Mouse (Mus musculus) ES-E14 (cell line): ENCODE measurements at regions not wholly inside any gene's neighbourhood (a gene's known extent, or its start where the extent isn't known, plus 50 kb on each side); places are given as distances from the start of the nearest gene placed in this dataset.

Experiments
- CHD2 ChIP-seq: IDR thresholded peaks from 2 replicates; pipeline ENCODE4 v1.6.1; 2014; ENCODE audit warnings: mild to moderate bottlenecking, low read depth, low read length, inconsistent platforms
- MAFK ChIP-seq: IDR thresholded peaks from 2 replicates; pipeline ENCODE4 v1.6.1; 2014; ENCODE audit warnings: mild to moderate bottlenecking, low read depth, low read length, inconsistent platforms; ENCODE audit not compliant: insufficient read depth
- ZC3H11A ChIP-seq: IDR thresholded peaks from 2 replicates; pipeline ENCODE4 v1.6.1; 2012; ENCODE audit warnings: low read depth, mild to moderate bottlenecking, inconsistent platforms, low read length, borderline replicate concordance
- ZNF384 ChIP-seq: IDR thresholded peaks from 2 replicates; pipeline ENCODE4 v1.6.1; 2012; ENCODE audit warnings: low read depth, low read length, inconsistent platforms

DNA sequence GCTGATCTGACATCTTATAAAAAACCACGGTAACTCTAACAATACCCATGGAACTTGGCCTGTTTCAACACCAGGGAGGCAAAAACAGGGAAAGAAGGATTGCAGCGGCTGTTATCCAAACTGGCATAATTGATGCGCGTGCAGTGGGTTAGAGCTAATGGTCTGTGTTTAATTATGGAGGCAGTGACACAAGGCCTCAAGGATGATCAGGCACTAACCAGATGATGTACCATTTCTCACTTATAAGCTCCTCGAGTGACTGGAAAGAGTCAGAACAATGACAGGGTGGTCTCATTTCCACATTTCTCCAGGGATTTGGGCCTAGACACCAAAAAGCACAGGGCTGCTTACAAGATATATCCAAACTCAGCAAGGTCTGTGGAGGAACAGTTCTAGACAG lies 83.0 kb upstream of the Rai2 start:
- TF ChIP-seq MAFK (no peak), CHD2 (no peak), ZC3H11A (no peak), ZNF384 (no peak)
